Mouse (Mus musculus): ENCODE measurements at regions not wholly inside any gene's neighbourhood (a gene's known extent, or its start where the extent isn't known, plus 50 kb on each side); places are given as distances from the start of the nearest gene placed in this dataset.
"Not testable (repeated sequence)": the region's sequence is repeated elsewhere in the genome, so short reads cannot be mapped to it uniquely, and the experiment has no call there.

GRCm38 (mm10) chr5:45382804-45383203 is 67.2 kb downstream of the Qdpr start:
- DNase-seq: no peak

DNA sequence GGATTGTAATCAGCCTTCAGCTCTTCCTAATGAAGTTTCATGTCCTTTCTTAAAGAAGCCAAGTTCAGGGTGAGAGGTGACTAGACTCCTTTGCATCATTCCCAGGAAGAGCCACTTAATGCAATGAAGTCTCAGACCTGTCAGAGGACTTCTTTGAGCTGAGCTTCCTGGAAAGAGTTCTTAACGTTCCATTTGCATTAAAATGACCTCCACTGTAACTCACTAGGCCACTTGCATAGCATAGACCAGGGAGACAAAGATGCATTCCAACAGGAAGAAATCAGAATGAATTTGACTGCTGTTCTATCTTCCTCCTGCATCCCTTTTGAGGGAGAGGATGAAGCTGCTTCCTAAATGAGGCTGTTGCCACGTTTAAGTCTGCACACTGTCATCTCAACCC is 71.5 kb downstream of the Qdpr start:
- no peak for DNase-seq

DNA sequence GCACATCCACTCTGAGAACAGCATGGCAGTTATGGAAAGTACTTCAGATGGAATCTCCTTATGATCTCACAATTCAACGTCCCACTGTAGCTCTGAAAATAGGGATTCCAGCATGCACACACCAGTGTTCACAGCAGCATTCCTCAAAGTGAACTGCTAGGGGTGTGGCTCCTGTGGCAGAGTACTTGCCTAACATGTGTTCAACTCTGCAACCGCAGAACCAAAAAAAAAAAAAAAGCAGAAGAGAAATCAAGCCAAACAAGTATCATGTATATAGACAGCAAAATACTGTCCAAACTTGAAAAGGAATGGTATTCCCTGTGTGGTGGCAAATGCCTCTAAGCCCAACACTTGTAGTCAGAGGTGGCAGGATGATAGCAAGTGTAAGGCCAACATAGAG is 77.0 kb downstream of the Qdpr start:
- no peak for DNase-seq

DNA sequence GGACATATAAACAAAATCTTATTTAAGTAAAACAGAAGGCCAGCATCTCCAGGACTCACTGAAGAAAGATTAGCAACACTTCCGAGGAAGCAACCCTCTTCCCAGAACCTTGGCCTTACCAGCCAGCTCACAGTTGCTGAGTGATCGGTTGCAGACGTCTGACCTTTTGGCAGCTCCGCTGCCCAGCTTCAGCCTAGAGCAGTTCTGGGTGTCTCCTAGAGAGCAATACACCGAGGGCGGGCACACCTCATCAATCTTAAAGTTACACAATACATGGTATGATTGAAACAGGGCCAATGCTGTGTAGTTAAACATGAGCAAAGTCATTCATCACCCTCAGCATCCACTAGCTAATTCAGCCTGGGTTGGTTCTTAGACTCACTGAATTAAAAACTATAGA is 81.6 kb downstream of the Qdpr start:
- DNase-seq: no peak

DNA sequence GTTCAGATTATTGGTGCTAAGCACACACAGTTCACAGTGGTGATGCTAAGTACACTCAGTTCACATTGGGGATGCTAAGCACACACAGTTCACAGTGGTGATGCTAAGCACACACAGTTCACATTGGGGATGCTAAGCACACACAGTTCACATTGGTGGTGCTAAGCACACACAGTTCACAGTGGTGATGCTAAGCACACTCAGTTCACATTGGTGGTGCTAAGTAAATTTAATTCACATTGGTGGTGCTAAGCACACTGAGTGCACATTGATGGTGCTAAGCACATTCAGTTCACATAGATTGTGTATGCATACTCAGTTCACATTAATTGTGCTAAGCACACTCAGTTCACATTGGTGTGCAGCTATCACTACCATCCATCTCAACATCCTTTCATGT is 89.8 kb downstream of the Qdpr start:
- DNase-seq: no peak

DNA sequence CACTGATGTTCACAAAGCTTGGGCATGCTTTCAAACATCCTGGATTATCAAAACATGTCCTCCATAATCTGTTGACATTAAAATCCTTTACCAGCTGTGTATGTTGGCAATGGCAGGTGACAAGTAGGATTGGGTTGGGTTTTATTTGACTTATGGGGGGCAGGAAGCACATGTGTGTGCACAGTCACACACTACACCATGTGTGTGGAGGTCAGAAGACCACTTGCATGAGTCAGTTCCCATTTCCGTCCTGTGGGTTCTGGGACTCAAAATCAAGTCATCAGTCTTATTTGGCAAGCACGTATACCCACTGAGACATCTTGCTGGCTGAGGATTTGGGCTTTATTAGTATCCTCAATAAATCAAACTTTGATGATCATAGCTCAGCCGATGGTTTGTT is 109.6 kb downstream of the Qdpr start:
- DNase-seq: no peak

DNA sequence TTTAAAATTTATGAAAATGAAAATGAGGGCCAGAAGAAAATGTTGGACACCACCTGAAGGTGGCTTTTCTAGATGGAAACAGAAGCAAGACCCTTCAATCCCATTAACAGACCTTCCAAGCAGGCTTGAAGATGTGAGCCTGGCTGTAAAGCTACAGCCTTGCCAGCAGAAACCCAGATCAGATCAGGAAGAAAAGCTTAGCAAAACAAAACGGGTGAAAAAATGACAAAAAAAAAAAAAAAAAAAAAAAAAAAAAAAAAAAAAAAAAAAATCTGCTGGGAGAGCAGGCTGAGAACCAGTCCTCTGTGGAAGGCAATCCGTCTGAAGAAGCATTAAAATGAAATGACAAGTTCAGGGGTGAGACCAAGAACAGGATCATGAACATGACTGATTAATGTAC is 113.2 kb downstream of the Qdpr start:
- DNase-seq: no peak

DNA sequence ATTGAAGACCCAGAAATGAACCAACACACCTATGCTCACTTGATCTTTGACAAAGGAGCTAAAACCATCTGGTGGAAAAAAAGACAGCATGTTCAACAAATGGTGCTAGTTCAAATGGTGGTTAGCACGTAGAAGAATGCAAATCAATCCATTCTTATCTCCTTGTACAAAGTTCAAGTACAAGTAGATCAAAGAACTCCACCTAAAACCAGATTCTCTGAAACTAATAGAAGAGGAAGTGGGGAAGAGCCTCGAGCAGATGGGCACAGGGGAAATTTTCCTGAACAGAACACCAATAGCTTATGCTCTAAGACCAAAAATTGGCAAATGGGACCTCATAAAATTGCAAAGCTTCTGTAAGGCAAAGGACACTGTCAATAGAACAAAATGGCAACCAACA is 125.6 kb downstream of the Qdpr start:
- DNase-seq: not testable (repeated sequence)

- DNase-seq: no peak
Observed at GRCm38 (mm10) chr5:45323500-45323899, 126.5 kb downstream of the Qdpr start.

- DNase-seq: no peak
Observed at GRCm38 (mm10) chr5:45318026-45318425, 132.0 kb downstream of the Qdpr start.

DNA sequence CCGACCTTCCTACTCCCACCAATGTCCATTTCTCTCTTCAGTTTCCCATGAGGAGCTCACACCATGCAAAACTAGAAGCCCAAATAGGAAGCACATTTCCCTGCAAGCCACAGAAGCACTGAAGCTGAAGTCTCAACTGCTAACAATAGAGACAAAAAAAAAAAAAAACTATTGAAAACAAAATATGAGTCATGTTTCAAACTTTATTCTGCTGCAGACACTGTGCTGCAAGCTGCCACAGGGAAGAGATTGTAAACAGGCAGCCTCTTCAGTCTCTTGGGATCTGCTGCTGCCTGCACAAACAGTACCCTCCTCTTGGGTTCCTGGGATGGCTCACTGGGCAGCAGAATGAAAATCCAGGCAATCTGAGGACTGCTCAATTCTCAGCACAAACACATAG is 148.9 kb downstream of the Qdpr start:
- DNase-seq: peak; percentile 14

- DNase-seq: peak; percentile 58
Observed at GRCm38 (mm10) chr5:45298872-45299271, 151.2 kb downstream of the Qdpr start.

- no peak for DNase-seq
Observed at GRCm38 (mm10) chr5:45295134-45295533, 154.9 kb downstream of the Qdpr start.

DNA sequence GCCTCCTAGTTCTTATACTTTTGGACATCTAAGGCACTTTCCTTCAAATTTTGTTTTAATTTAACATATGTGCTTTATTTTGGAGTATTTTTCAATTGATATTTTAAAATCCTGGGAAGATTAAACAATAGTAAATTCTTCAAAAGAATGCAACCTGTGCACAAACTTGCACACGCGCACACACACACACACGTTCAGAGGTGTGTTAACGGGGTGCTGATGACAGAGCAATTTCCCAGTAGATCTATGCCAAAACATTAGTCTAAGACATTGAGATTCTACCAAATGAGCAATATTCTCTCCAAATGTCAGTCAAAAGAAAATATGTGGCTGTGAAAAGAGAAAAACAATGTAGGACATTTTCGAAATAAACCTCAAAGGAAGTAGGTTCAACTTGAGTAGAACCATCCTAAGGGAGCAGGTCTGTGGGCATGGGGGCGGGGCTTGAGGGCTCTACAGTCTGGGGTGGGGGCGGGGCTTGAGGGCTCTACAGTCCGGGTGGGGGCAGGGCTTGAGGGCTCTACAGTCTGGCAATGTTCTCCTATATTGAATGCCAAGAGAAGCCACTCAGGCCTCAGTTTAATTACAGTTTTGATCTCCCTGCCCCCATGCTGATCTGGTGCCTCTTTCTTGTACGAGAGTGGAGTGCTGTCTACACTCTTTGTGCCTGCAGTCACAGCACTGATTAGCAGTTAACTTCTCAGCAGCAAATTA is 157.0 kb downstream of the Qdpr start:
- no peak for DNase-seq

DNA sequence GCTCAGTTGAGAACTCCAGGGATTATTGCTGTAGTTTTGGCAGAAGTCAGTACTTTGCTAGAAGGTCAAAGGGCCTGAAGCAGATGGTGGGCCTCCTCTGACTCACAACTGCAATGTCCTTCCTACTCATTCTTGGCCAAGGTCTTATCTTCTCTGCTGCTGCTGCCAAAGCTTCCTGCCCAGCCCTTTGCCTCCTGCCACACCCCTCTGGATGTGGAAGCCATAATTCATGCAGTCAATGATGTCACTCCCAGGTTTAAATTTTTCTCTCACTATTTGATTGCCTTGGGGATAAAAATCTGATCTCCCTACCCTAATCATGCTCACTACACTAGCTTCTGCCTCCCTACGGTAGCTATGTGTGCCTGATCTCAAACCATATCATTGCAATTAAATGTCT is 157.7 kb downstream of the Qdpr start:
- DNase-seq: no peak

DNA sequence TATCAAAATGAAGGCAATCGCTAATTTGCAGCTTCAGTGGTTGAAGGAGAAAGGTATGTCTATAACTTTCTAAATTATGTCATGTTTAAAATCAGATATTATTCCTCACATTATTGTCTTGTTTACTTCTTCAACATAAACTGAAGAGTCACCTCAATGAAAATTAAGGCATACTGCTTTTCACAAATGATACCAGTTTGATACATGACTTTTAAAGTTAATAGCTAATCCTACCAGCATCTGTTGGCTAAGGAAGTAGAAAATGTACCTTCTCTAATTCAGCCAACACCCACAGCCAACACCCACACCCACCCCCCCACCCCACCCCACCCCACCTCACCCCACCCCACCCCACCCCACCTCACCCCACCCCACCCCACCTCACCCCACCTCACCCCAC is 158.3 kb downstream of the Qdpr start:
- no peak for DNase-seq

DNA sequence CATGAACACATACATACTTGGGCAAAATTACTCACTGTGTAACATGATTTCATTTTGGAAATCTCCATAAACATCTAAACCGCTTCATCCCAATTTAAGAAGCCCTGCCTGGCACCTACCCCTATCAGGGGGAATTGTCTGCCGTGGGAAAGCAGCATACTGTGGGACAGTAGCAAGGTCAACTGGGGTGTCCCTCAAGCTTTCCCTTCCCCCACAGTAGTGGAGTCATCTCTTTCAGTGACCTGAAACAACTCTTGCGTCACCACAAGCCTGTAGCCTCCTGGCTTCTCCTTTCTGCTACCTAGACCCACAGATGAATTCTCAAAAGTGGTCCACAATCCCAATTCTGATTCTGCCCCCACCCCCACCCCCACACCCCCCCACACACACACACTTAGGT is 158.8 kb downstream of the Qdpr start:
- DNase-seq: no peak

DNA sequence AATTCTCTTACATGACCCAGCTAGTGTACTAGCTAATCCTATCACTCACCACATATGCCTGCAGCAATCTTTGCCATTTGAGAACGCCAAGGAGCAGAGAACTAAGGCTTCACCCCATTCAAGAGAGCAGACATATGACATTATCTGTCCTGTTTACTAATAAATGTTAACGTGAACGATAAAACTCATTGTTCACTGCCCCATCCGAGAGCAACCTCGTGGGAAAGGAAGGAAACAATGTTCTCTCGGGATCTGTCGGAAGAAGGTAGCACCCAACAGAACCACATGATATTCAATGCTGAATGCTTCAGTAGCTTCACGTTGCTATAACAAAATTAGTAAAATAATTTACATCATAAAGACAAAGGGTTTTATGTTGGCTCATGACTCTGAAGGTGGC is 163.6 kb downstream of the Qdpr start:
- no peak for DNase-seq

DNA sequence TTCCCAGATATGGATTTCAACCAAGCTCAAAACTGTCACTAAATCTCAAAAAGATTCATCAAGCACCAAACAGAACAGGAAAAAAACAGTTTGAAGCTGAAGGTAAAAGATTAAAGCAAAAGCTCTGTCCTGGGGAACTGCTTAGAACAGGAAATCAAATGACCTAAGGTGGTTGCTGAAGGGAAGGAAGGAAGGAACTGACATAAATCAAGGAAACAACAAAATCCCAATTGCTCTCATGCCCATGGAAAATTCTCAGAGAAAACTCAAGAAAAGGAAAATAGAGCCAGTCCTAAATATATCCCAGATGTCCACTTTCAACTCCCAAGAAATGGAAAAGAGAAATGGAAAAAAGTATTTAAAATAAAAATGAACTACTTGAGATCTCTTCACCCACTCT is 165.4 kb downstream of the Qdpr start:
- DNase-seq: no peak

DNA sequence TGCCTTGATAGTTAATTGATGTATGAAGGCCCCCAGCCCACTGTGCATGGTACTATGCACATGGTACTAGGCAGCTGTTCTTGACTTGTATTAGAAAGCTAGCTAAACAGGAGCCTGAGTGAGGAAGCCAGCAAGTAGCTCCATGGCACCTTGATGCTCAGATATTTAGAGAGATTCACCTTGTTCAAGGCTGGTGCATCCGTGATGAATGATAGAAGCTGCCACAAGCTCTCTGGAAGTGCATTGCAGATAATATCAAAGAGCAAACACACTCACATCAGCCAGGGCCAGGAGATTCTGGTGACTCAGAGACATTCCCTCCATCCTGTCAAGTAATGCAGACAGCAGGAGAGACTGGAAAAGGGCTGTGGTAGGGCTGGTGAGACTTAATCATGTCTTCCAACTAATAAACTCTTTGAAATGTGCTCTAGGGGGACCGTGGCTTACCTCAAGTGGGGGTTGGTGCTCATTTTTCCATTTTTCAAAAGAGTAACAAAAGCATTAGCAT is 166.1 kb downstream of the Qdpr start:
- DNase-seq: no peak

DNA sequence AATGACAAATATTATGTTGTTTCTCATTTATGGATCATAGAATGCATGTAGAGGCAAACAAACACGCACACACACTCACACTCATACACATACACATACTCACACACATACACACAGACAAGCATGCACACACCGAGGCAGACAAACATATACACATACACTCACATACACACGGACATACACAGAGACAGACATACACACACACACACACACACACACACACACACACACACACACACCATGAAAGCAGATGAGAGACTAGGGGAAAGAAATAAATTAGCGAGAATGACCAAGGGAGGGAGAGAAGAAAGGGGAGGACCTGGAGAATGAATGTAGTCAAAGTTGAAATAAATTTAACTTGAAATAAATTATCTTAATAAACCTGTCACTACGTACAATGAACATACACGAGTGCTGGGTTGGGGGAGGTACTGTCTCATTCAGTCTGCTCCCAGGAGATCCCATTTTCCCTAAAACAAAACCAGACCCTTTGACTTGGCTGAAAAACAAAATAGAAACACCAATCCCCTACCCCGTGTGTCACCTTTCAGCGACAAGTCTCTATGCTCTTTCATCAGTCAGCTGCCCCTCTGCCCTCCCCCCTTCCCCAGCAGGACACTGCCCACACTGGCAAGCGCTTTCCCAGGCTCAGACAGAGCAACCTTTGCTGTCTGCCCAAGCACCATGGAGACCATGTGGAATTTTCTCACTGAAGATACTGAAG is 167.7 kb downstream of the Qdpr start:
- no peak for DNase-seq

DNA sequence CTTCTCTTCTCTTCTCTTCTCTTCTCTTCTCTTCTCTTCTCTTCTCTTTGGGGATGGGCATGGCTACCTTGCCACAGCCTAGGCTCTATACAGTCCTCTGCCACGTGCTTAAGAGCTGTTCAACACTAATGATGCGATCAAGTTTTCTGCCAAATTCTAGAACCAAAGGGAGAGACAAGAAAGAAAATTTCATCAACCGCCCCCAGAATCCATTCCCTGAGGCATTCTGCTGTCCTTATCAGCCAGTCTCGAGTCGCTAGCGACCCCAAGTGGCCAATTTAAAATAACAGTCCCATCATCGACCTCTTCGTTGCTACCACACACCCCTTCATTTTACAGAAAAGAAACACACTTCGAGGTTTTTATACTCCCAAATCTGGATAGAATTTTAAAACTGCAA is 171.5 kb downstream of the Qdpr start:
- peak; percentile 75 for DNase-seq

DNA sequence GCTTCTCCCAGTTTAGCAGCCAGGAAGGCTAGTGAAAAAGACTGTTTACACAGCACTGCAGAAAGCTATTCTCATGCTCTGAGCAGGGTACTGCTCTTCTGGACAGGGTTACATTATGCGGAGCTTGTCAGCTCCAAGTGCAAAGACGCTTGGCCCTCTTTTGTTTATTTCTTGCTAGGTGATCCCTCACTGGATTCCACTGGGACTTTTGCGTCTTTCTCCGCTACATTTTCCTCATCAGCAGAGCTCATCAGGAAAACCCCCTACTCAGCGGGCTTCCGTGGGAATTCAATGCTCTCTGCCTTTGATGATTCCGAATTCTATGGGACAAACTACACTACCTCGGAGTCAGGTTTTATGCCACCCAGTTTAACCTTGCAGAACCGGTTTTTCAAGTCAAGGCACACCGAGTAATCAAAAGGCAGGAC is 172.0 kb downstream of the Qdpr start:
- no peak for DNase-seq

DNA sequence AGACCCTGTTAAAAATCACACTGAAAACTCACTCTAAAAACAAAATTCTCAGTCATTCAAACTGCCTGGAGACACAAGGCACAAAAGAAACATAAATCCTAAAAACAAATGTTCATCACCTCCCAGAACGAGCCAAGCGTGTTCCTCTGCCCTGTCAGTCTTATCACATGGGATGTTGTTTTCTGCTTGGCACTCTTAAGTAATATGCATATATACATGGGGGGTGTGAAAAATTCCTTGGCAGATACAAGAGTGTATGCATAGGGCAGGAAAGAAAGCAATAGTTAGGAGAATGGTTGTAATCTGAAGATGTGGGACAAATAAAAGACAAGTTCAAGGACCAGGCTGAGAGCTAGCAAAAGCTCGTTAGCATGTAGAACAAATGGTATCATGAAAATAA is 179.4 kb downstream of the Qdpr start:
- DNase-seq: no peak

- DNase-seq: no peak
Observed at GRCm38 (mm10) chr5:45269391-45269790, 180.6 kb downstream of the Qdpr start.
